Mouse (Mus musculus): ENCODE measurements around the gene Kcns3.

The Kcns3 gene

DNA sequence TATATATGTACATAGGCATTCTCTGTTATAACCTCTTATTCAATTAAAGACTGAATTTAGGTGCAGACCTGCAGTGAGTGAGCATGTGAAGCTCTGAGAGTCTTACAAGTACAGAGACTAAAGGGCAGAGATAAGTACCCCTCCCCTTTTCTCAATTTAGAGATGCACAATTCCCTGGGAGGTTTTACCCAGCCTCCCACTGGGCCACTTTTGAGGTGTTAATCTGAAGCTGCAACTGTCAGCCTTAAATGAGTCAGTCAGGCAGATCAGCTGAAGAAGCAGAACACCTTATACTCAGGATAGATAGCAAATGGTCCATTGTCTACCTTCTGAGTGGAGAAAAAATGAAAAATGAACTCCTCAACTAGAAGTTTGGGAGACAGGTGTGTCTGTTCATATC, 109.0 kb downstream of the Kcns3 start:
- Histone ChIP-seq H3K9me3 (ENCODE audit: low read length) (no peaks in the 10 kb centered on the region), H3K4me1 (replicated peaks; ENCODE audit: low read depth, low read length) (peaks cover 32% of the 10 kb centered on the region), H3K27me3 (ENCODE audit: insufficient read depth, low read length) (peaks cover 3% of the 10 kb centered on the region; the same call in 1 of the 2 replicates), H3K36me3 (ENCODE audit: insufficient read depth, low read length) (no peaks in the 10 kb centered on the region), H3K4me3 (replicated peaks; ENCODE audit: low read length) (0 out of 2 replicates have a peak overlapping the region, but pooled peaks have one; percentile 10)
- no peak for TF ChIP-seq POU5F1 (IDR thresholded peaks at IDR 0.05; ENCODE audit: borderline replicate concordance, low read length)
